Mouse (Mus musculus): ENCODE results near the gene Rimkla. TPM values are rescaled to one million over a fixed set of nuclear protein-coding genes. Genes with fewer than 3 reads are reported as not detected.
A peak's percentile ranks its signal among the peaks of the same experiment; 100 is the strongest.

Rimkla gene
- polyA plus RNA-seq, 1 experiment from 2014 or later: 1.8 TPM

GRCm38 (mm10) chr4:119427680-119428079 is 64.7 kb downstream of the Rimkla start:
- Histone ChIP-seq H3K9me3 (ENCODE audit: low read length) (no peaks in the 10 kb centered on the region), H3K4me3 (ENCODE audit: low read length) (no peak overlapping the region), H3K4me2 (replicated peaks; ENCODE audit: low read depth, low read length) (no peak overlapping the region), H3K27me3 (ENCODE audit: insufficient read depth, low read length) (no peaks in the 10 kb centered on the region), H3K36me3 (ENCODE audit: insufficient read depth, low read length) (no peaks in the 10 kb centered on the region), H3K4me1 (ENCODE audit: insufficient read depth, low read length) (peaks cover 9% of the 10 kb centered on the region; the same call in 1 of the 2 replicates), H3K27ac (ENCODE audit: low read length) (no peak overlapping the region), H3K9ac (replicated peaks; ENCODE audit: low read length) (no peak overlapping the region)
- ATAC-seq (ENCODE audit: low FRiP score, low TSS enrichment): no peak
- WGBS: 61% methylated on average over 2 of the region's 2 CpGs

DNA sequence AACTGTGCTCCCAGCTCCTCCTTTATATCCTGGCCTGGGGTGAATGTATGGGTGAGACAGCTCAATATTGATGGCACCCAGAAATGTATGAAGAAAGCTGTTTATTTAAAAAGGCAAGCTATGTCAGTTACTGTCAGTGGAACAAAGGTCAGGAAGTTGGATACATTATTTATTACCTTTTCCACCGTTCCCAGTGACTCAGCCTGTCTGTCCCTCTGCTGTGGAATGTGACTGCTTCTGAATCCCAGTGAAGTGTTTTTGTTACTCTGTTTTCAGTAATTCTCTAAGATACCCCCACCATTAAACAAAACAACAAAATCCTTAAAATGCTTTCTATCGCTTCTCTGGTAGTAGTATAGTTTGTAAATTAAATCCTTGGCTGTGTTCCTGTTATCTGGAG is 66.8 kb downstream of the Rimkla start:
- 33% methylated on average over 2 of the region's 2 CpGs for WGBS

GRCm38 (mm10) chr4:119425077-119425476 is 67.4 kb downstream of the Rimkla start:
- Histone ChIP-seq H3K4me1 (ENCODE audit: insufficient read depth, low read length) (peaks cover 20% of the 10 kb centered on the region), H3K9ac (replicated peaks; ENCODE audit: low read length) (no peak overlapping the region), H3K36me3 (ENCODE audit: insufficient read depth, low read length) (no peaks in the 10 kb centered on the region), H3K27me3 (ENCODE audit: insufficient read depth, low read length) (no peaks in the 10 kb centered on the region), H3K4me3 (ENCODE audit: low read length) (no peak overlapping the region), H3K27ac (ENCODE audit: low read length) (no peak overlapping the region), H3K9me3 (ENCODE audit: low read length) (no peaks in the 10 kb centered on the region), H3K4me2 (replicated peaks; ENCODE audit: low read depth, low read length) (no peak overlapping the region)
- WGBS: 83% methylated on average over 2 of the region's 2 CpGs
- no peak for ATAC-seq (ENCODE audit: low FRiP score, low TSS enrichment)

More for the DNA sequence above, 66.8 kb downstream of the Rimkla start:
- H3K4me3 ChIP-seq (ENCODE audit: low read length): no peak overlapping the region
- ATAC-seq (ENCODE audit: low FRiP score, low TSS enrichment): no peak
- no peaks in the 10 kb centered on the region for H3K27me3 ChIP-seq (ENCODE audit: insufficient read depth, low read length)
- H3K9me3 ChIP-seq (ENCODE audit: low read length): no peaks in the 10 kb centered on the region
- no peak overlapping the region for H3K27ac ChIP-seq (ENCODE audit: low read length)
- H3K4me2 ChIP-seq (replicated peaks; ENCODE audit: low read depth, low read length): no peak overlapping the region
- no peak overlapping the region for H3K9ac ChIP-seq (replicated peaks; ENCODE audit: low read length)
- H3K36me3 ChIP-seq (ENCODE audit: insufficient read depth, low read length): no peaks in the 10 kb centered on the region
- peaks cover 19% of the 10 kb centered on the region for H3K4me1 ChIP-seq (ENCODE audit: insufficient read depth, low read length)

DNA sequence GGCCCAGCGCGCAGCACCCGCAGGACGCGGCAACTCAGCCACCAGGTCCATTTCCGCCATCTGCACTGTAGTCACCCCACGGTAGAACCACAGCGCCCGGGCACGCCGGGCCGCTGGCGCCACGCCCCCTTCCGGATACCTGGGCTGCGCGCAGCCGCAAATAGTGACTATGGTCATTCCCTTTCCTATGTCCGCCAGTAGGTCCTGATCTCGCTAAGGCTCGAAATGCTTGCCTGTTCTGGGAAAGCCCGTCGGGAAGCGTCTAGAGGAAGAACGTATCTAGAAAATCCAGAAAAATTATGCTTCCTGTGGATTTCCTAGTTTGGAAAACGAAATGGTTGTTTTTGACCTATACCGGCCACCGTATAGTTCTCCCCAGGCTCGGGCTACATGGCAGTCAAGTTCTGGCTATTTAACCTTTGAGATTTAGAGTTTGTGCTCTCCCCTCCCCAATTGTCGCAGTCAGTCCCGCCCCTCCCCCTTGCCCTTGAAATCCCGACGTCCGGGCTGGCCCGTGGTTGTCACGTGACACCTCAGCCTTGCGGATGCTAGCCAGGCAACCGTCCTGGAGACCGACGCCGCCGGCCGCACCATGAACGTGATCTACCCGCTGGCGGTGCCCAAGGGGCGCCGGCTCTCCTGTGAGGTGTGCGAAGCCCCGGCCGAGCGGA is 70.0 kb downstream of the Rimkla start, which contains the start of the genes Ppcs and Zmynd12:
Gene Ppcs, minus strand, starts transcription at position 127 of the 671 bp plus-strand sequence.
Gene Zmynd12, plus strand, starts transcription at position 521 of the 671 bp plus-strand sequence.
- peaks cover 20% of the 10 kb centered on the region for H3K4me1 ChIP-seq (ENCODE audit: insufficient read depth, low read length)
- H3K27me3 ChIP-seq (ENCODE audit: insufficient read depth, low read length): no peaks in the 10 kb centered on the region
- no peaks in the 10 kb centered on the region for H3K9me3 ChIP-seq (ENCODE audit: low read length)
- under 1% methylated on average over 52 of the region's 52 CpGs for WGBS
- 0 out of 2 replicates have a peak, but pooled peaks cover 7% of the 10 kb centered on the region for H3K36me3 ChIP-seq (ENCODE audit: insufficient read depth, low read length)
- peak; percentile 97 for ATAC-seq (ENCODE audit: low FRiP score, low TSS enrichment)
- peak within 1 kb of the TSS; percentile 96 for H3K27ac ChIP-seq (ENCODE audit: low read length)
- H3K4me2 ChIP-seq (replicated peaks; ENCODE audit: low read depth, low read length): peak within 1 kb of the TSS; percentile 82
- H3K4me3 ChIP-seq (ENCODE audit: low read length): peak within 1 kb of the TSS; percentile 81
- peak within 1 kb of the TSS; percentile 88 for H3K9ac ChIP-seq (replicated peaks; ENCODE audit: low read length)

DNA sequence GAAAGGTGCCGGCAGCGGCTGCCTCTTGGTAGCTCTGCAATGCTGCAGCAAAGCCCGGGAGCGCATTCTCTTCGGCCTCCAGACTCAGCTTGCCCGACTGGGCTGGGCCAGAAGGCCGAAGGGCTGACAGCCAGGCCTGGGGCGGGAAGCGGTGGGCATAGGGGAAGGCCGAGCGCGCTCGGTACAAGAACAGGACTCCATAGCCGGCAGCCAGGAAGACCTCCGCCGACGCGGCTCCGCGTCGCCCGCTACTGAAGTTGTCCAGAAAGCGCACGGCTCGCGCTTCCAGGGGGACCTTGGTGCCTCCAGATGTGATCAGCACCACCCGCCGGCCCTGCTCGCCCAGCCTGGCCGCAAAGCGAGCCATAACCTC is 70.5 kb downstream of the Rimkla start:
- Histone ChIP-seq H3K27me3 (ENCODE audit: insufficient read depth, low read length) (no peaks in the 10 kb centered on the region), H3K9me3 (ENCODE audit: low read length) (no peaks in the 10 kb centered on the region), H3K9ac (replicated peaks; ENCODE audit: low read length) (peak overlapping the region; percentile 88), H3K4me3 (ENCODE audit: low read length) (peak overlapping the region; percentile 81), H3K4me2 (replicated peaks; ENCODE audit: low read depth, low read length) (peak overlapping the region; percentile 82), H3K36me3 (ENCODE audit: insufficient read depth, low read length) (0 out of 2 replicates have a peak, but pooled peaks cover 7% of the 10 kb centered on the region), H3K4me1 (ENCODE audit: insufficient read depth, low read length) (peaks cover 20% of the 10 kb centered on the region), H3K27ac (ENCODE audit: low read length) (peak overlapping the region; percentile 96)
- WGBS: under 1% methylated on average over 31 of the region's 31 CpGs
- peak; percentile 52 for ATAC-seq (ENCODE audit: low FRiP score, low TSS enrichment)

DNA sequence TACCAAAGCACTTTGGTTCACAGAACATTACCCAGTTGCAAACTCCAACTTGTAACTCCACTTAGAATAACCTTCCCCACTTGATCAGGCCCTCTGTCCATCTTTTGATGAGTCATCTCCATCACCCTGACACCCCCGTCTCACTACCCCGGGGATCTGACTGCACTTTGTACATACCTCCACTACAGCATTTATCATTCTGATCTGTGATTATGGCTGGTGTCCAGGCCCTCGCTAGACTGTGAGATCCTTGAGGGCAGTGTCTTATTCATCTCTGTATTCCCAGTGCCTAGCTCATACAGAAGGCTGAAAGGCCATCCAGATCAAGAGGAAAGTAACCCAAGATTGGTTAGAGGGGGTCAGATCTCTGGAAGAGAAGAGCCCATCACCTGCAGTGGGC is 71.2 kb downstream of the Rimkla start:
- ATAC-seq (ENCODE audit: low FRiP score, low TSS enrichment): no peak
- peak overlapping the region; percentile 81 for H3K4me3 ChIP-seq (ENCODE audit: low read length)
- no peaks in the 10 kb centered on the region for H3K27me3 ChIP-seq (ENCODE audit: insufficient read depth, low read length)
- no peak overlapping the region for H3K27ac ChIP-seq (ENCODE audit: low read length)
- H3K9ac ChIP-seq (replicated peaks; ENCODE audit: low read length): peak overlapping the region; percentile 88
- H3K9me3 ChIP-seq (ENCODE audit: low read length): no peaks in the 10 kb centered on the region
- peaks cover 20% of the 10 kb centered on the region for H3K4me1 ChIP-seq (ENCODE audit: insufficient read depth, low read length)
- H3K4me2 ChIP-seq (replicated peaks; ENCODE audit: low read depth, low read length): peak overlapping the region; percentile 82
- WGBS: 46% methylated on average over 3 of the region's 3 CpGs
- 0 out of 2 replicates have a peak, but pooled peaks cover 7% of the 10 kb centered on the region for H3K36me3 ChIP-seq (ENCODE audit: insufficient read depth, low read length)

DNA sequence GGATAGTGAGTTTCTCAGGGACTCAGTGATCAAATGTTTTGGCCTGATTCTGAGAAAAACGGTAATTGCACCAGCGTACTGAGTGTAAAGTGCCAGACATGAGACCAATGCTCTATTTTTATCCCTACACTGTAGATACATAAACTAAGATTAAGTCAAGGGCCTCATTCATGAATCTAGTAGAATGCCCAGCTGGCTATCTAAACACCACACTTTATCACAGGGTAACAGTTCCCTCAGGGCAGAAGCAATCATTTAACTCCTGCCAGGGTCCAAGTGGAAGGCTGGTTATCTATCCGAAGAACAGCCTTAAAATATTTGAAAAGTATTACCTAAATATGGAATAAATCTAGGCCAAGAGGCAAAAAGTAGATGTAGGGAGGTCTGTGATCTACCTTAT is 74.5 kb downstream of the Rimkla start:
- H3K27me3 ChIP-seq (ENCODE audit: insufficient read depth, low read length): no peaks in the 10 kb centered on the region
- no peak overlapping the region for H3K4me3 ChIP-seq (ENCODE audit: low read length)
- 92% methylated on average over 3 of the region's 3 CpGs for WGBS
- no peak for ATAC-seq (ENCODE audit: low FRiP score, low TSS enrichment)
- H3K9ac ChIP-seq (replicated peaks; ENCODE audit: low read length): no peak overlapping the region
- H3K36me3 ChIP-seq (ENCODE audit: insufficient read depth, low read length): 0 out of 2 replicates have a peak, but pooled peaks cover 7% of the 10 kb centered on the region
- H3K4me2 ChIP-seq (replicated peaks; ENCODE audit: low read depth, low read length): no peak overlapping the region
- H3K27ac ChIP-seq (ENCODE audit: low read length): no peak overlapping the region
- no peaks in the 10 kb centered on the region for H3K9me3 ChIP-seq (ENCODE audit: low read length)
- H3K4me1 ChIP-seq (ENCODE audit: insufficient read depth, low read length): peaks cover 19% of the 10 kb centered on the region

DNA sequence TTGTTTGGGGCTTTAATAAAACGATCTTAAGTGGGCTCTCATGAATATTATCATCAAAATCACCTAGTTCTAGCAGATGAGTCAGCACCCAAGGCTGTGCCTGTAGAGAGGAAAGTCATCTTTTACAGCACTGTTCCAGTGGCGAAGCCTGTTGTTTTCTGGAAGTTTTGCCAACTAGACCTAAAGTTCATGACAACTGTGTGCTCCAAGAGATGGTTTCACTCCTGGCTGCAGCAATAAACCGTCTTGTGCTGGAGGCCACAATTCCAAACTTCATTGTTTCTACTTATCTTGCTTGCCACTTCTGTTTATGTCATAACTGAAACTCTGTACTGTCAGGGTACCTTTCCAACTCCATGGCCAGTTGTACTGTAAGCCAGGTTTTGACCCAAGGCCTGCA is 75.2 kb downstream of the Rimkla start:
- no peak overlapping the region for H3K4me2 ChIP-seq (replicated peaks; ENCODE audit: low read depth, low read length)
- no peak for ATAC-seq (ENCODE audit: low FRiP score, low TSS enrichment)
- no peak overlapping the region for H3K9ac ChIP-seq (replicated peaks; ENCODE audit: low read length)
- no peaks in the 10 kb centered on the region for H3K27me3 ChIP-seq (ENCODE audit: insufficient read depth, low read length)
- H3K36me3 ChIP-seq (ENCODE audit: insufficient read depth, low read length): 0 out of 2 replicates have a peak, but pooled peaks cover 7% of the 10 kb centered on the region
- no peaks in the 10 kb centered on the region for H3K9me3 ChIP-seq (ENCODE audit: low read length)
- H3K4me1 ChIP-seq (ENCODE audit: insufficient read depth, low read length): peaks cover 18% of the 10 kb centered on the region
- no peak overlapping the region for H3K4me3 ChIP-seq (ENCODE audit: low read length)
- WGBS: 84% methylated on average over 3 of the region's 3 CpGs
- no peak overlapping the region for H3K27ac ChIP-seq (ENCODE audit: low read length)
